Comparison of ENCODE assay signal across 17 mouse cellular contexts in the genomic region with DNA sequence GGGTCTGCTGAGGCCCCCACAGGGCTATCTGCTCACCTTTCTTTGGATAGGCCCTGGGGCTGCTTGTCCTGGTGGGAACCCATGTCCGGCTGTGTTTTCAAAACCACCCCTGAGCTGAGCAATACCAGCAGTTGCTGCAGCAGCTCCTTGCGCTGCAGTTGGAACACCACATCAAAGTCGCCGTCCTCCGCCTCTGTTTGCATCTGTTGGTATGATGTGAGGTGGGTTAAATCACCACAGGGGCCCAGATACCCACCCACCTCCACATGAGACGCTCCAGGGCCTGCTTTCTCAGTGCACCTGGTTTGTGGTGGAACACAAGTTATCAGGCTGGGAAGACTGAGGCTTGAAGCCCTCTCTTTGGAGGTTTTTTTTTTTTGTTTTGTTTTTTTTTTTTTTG. TPM values are rescaled to one million over a fixed set of nuclear protein-coding genes. Genes with fewer than 3 reads are reported as not detected.
"Had no signal": no experiment of that assay in that cellular context is flagged by ENCODE, and none has a peak within 500 bp of the region (broad histone marks: within the 10 kb centered on the region; RNA-seq: fewer than 3 reads in every experiment).

No protein-coding gene starts in this region.

- H3K27ac ChIP-seq: intestine, embryonic 15.5 days; kidney, embryonic 15.5 days; left cerebral cortex, adult 2 months; limb, embryonic 10.5 days; liver, embryonic 15.5 days; stomach, embryonic 15.5 days had no signal

- H3K9me3 ChIP-seq: intestine, embryonic 15.5 days; kidney, embryonic 15.5 days; limb, embryonic 10.5 days; liver, embryonic 15.5 days; stomach, embryonic 15.5 days had no signal

- H3K36me3 ChIP-seq: intestine, embryonic 15.5 days; kidney, embryonic 15.5 days; limb, embryonic 10.5 days; liver, embryonic 15.5 days; stomach, embryonic 15.5 days had no signal

- H3K27me3 ChIP-seq: intestine, embryonic 15.5 days; kidney, embryonic 15.5 days; stomach, embryonic 15.5 days had no signal

- ATAC-seq: intestine, embryonic 15.5 days; lung, postnatal 0 days had no signal

- DNase-seq: kidney, adult 18-20 months; kidney, postnatal 14 days; lung, adult 2 months; lung, postnatal 36 days; midbrain, embryonic 14.5 days; right cerebral cortex, postnatal 14 days had no signal

- H3K4me3 ChIP-seq: intestine, embryonic 15.5 days; kidney, embryonic 15.5 days; left cerebral cortex, adult 2 months; limb, embryonic 10.5 days; liver, embryonic 15.5 days; stomach, embryonic 15.5 days had no signal

RNA-seq across cellular contexts. Expression of gene Ttc16, which starts 2.6 kb away (rescaled TPM):
- total RNA-seq: megakaryocyte progenitor cell, adult 5-6 weeks had no signal
- polyA plus RNA-seq: liver, embryonic 15.5 days had no signal

RNA-seq across cellular contexts. Expression of gene Cfap157, which starts 6.1 kb away (rescaled TPM):
- total RNA-seq: megakaryocyte progenitor cell, adult 5-6 weeks had no signal
- polyA plus RNA-seq: large intestine, adult 2 months; liver, embryonic 15.5 days; spleen, adult 2 months had no signal

RNA-seq across cellular contexts. Expression of gene 6330409D20Rik, which starts 37.3 kb away (rescaled TPM):
- total RNA-seq: megakaryocyte progenitor cell, adult 5-6 weeks had no signal
- polyA plus RNA-seq: kidney, embryonic 15.5 days; large intestine, adult 2 months; limb, embryonic 10.5 days; liver, embryonic 11.5 days; liver, embryonic 15.5 days had no signal
